Mouse (Mus musculus) limb, embryonic 14.5 days (tissue): ENCODE measurements around the gene 5730480H06Rik. TPM values are rescaled to one million over a fixed set of nuclear protein-coding genes. Genes with fewer than 3 reads are reported as not detected.

Experiments used
- ATAC-seq: fragments of 200-750 bp; cut with Nextera tagmentation; 2 replicates; pipeline ENCODE4 v1.8.0; 2017; ENCODE audit warnings: low read depth, moderate number of reproducible peaks, moderate TSS enrichment; ENCODE audit not compliant: low FRiP score
- DNase-seq: peaks from one replicate; pipeline ENCODE4 v3.0.0-alpha.2; 2015; ENCODE audit warnings: low spot score
- H3K27ac ChIP-seq: fragments of 300-500 bp; sonication (generic); replicated peaks from 2 replicates; pipeline ENCODE4 v1.5.1; 2014; ENCODE audit warnings: low read depth, mild to moderate bottlenecking, low read length, moderate library complexity, mixed read lengths
- H3K27me3 ChIP-seq: fragments of 300-500 bp; sonication (generic); 2 replicates; pipeline ENCODE4 v1.6.1; 2014; ENCODE audit warnings: low read length, mixed read lengths; ENCODE audit not compliant: control insufficient read depth, insufficient read depth
- H3K36me3 ChIP-seq: fragments of 300-500 bp; sonication (generic); 2 replicates; pipeline ENCODE4 v1.6.1; 2014; ENCODE audit warnings: mild to moderate bottlenecking, low read length, moderate library complexity, mixed read lengths; ENCODE audit not compliant: control insufficient read depth, insufficient read depth
- H3K4me1 ChIP-seq: fragments of 300-500 bp; sonication (generic); 2 replicates; pipeline ENCODE4 v1.6.1; 2014; ENCODE audit warnings: antibody characterized with exemption, low read length, mixed read lengths; ENCODE audit not compliant: control insufficient read depth, insufficient read depth
- H3K4me2 ChIP-seq: fragments of 300-500 bp; sonication (generic); replicated peaks from 2 replicates; pipeline ENCODE4 v1.6.1; 2014; ENCODE audit warnings: low read depth, mild to moderate bottlenecking, low read length, moderate library complexity; ENCODE audit not compliant: severe bottlenecking
- H3K4me3 ChIP-seq: fragments of 300-500 bp; sonication (generic); replicated peaks from 2 replicates; pipeline ENCODE4 v1.5.1; 2014; ENCODE audit warnings: low read length
- H3K9ac ChIP-seq: fragments of 300-500 bp; sonication (generic); 2 replicates; pipeline ENCODE4 v1.6.1; 2014; ENCODE audit warnings: mild to moderate bottlenecking, low read depth, low read length, moderate library complexity; ENCODE audit not compliant: severe bottlenecking
- H3K9me3 ChIP-seq: fragments of 300-500 bp; sonication (generic); 2 replicates; pipeline ENCODE4 v1.6.1; 2016; ENCODE audit warnings: low read length; ENCODE audit not compliant: control insufficient read depth
- POLR2A ChIP-seq: fragments of 200-500 bp; IDR thresholded peaks from 2 replicates; pipeline ENCODE4 v1.8.0; 2012; ENCODE audit warnings: inconsistent platforms, mild to moderate bottlenecking, moderate library complexity, borderline replicate concordance; ENCODE audit not compliant: insufficient read depth, insufficient read length; ENCODE audit errors: extremely low read depth
- WGBS: fragments of 180-500 bp; shearing (Covaris S2); extraction: QIAGEN DNeasy Blood & Tissue Kit; methylation state at CpG from one replicate; pipeline ENCODE4 v1.1.7; 2014; 5-methylcytosine and 5-hydroxymethylcytosine counted together
- polyA plus RNA-seq, 2 experiments: library from polyadenylated mRNA; depleted of rRNA in 1 of 2; stranded (reverse) in 1 of 2; unstranded in 1 of 2; fragments of >200 nt; fragmentation: Nextera tagmentation in 1 of 2; extraction: Ambion mirVana in 1 of 2; gene quantifications; 2 replicates each; pipeline versions ENCODE4 v1.2.1 to v1.2.3; 2012 to 2014

Gene 5730480H06Rik
- polyA plus RNA-seq, 2 experiments: 24.1 to 28.4 TPM

GRCm38 (mm10) chr5:48408276-48408675 lies 80.5 kb downstream of the 5730480H06Rik start:
- TF ChIP-seq POLR2A: no peak
- 43% methylated on average over 4 of the region's 4 CpGs for WGBS
- Histone ChIP-seq H3K9ac (no peak overlapping the region), H3K27ac (no peak overlapping the region), H3K36me3 (no peaks in the 10 kb centered on the region), H3K4me2 (no peak overlapping the region), H3K4me1 (peaks cover 3% of the 10 kb centered on the region; the same call in 1 of the 2 replicates), H3K27me3 (no peaks in the 10 kb centered on the region), H3K9me3 (no peaks in the 10 kb centered on the region), H3K4me3 (no peak overlapping the region)
- ATAC-seq: peak; percentile 47; the same call in 1 of the 2 replicates
- peak; percentile 41 for DNase-seq

GRCm38 (mm10) chr5:48410348-48410747 lies 82.6 kb downstream of the 5730480H06Rik start:
- 81% methylated on average over 5 of the region's 5 CpGs for WGBS
- Histone ChIP-seq H3K4me3 (no peak overlapping the region), H3K27ac (no peak overlapping the region), H3K9me3 (no peaks in the 10 kb centered on the region), H3K4me2 (no peak overlapping the region), H3K9ac (no peak overlapping the region), H3K4me1 (peaks cover 3% of the 10 kb centered on the region; the same call in 1 of the 2 replicates), H3K27me3 (no peaks in the 10 kb centered on the region), H3K36me3 (no peaks in the 10 kb centered on the region)
- DNase-seq: no peak
- TF ChIP-seq POLR2A: no peak
- no peak for ATAC-seq

DNA sequence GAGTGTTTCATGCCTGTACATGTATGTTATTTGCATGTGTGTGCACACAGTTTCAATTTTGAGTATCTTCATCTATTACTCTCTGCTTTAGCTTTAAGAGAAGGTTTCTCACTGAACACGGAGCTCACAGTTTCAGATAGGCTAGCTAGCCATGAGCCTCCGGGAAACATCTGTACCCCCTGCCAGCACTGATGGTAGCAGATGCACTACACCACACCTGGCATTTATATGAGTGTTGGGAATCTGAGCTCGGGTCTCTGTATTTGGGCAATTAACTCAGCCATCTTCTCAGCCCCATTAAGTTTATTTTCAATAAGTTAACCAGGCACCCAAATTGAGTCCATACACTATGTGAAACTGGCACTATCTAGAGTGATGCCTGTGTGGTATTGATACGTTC lies 83.7 kb downstream of the 5730480H06Rik start:
- Histone ChIP-seq H3K36me3 (no peaks in the 10 kb centered on the region), H3K4me2 (no peak overlapping the region), H3K27me3 (no peaks in the 10 kb centered on the region), H3K4me3 (no peak overlapping the region), H3K9ac (no peak overlapping the region), H3K27ac (no peak overlapping the region), H3K9me3 (no peaks in the 10 kb centered on the region), H3K4me1 (peaks cover 3% of the 10 kb centered on the region; the same call in 1 of the 2 replicates)
- 17% methylated on average over 4 of the region's 4 CpGs for WGBS
- no peak for ATAC-seq
- TF ChIP-seq POLR2A: no peak
- no peak for DNase-seq

DNA sequence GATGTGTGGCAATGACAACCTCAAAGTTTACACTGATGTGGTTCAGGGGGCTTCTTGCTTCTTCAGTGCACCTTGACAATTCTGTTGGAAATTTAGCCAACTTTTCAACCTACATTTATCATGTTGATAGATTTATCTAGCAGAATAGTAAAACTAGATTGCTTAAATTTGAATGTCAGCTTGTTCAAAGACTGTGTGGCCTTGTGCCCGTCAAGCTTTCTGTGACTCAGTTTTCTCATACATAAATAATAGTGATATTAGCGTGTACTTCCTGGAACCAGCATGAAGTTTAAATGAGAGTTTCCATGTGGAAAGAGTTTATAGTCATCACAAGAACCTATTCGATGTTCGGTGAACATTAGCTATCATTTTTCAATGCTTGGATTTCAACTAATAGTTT lies 84.5 kb downstream of the 5730480H06Rik start:
- H3K27ac ChIP-seq: no peak overlapping the region
- H3K4me1 ChIP-seq: peaks cover 3% of the 10 kb centered on the region; the same call in 1 of the 2 replicates
- no peak for TF ChIP-seq POLR2A
- no peaks in the 10 kb centered on the region for H3K9me3 ChIP-seq
- H3K4me2 ChIP-seq: no peak overlapping the region
- no peak overlapping the region for H3K4me3 ChIP-seq
- H3K9ac ChIP-seq: no peak overlapping the region
- WGBS: 92% methylated on average over 4 of the region's 4 CpGs
- no peaks in the 10 kb centered on the region for H3K36me3 ChIP-seq
- no peaks in the 10 kb centered on the region for H3K27me3 ChIP-seq
- ATAC-seq: no peak
- DNase-seq: no peak

DNA sequence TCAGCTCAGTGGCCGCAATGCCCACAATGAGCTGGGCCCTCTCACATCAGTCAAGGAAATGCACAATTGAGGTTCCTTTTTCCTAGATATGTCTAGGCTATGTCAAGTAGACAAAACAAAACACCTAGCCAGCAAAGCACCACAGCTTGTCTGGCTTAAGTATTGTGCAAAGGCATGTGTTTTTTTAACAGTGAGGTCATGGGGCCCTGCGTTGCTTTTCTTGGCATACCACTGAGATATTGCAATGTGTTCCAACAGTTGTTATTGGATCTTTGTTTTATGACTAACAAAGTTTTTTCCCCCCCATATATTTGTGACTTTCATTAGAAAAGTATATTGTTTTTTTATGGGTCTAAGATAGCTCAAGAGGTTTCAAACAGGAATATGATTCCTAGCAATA lies 92.0 kb downstream of the 5730480H06Rik start:
- DNase-seq (no peak), ATAC-seq (no peak)
- TF ChIP-seq POLR2A: no peak
- H3K4me2 ChIP-seq: no peak overlapping the region
- no peaks in the 10 kb centered on the region for H3K9me3 ChIP-seq
- no peak overlapping the region for H3K4me3 ChIP-seq
- no peak overlapping the region for H3K9ac ChIP-seq
- H3K27me3 ChIP-seq: no peaks in the 10 kb centered on the region
- H3K4me1 ChIP-seq: no peaks in the 10 kb centered on the region
- H3K27ac ChIP-seq: no peak overlapping the region
- 67% methylated on average over 2 of the region's 2 CpGs for WGBS
- H3K36me3 ChIP-seq: no peaks in the 10 kb centered on the region

GRCm38 (mm10) chr5:48421957-48422356 lies 94.2 kb downstream of the 5730480H06Rik start:
- Histone ChIP-seq H3K9me3 (no peaks in the 10 kb centered on the region), H3K4me3 (no peak overlapping the region), H3K4me2 (no peak overlapping the region), H3K27me3 (no peaks in the 10 kb centered on the region), H3K9ac (no peak overlapping the region), H3K36me3 (no peaks in the 10 kb centered on the region), H3K27ac (no peak overlapping the region), H3K4me1 (no peaks in the 10 kb centered on the region)
- no peak for ATAC-seq
- 86% methylated on average over 1 of the region's 1 CpGs for WGBS
- no peak for TF ChIP-seq POLR2A
- no peak for DNase-seq
